Mouse (Mus musculus) kidney, adult 10 weeks (tissue): ENCODE measurements around the gene Adamts8. TPM values are rescaled to one million over a fixed set of nuclear protein-coding genes. Genes with fewer than 3 reads are reported as not detected.

ENCODE experiments used
- polyA plus RNA-seq: library from polyadenylated mRNA; stranded (reverse); fragments of 350-450 nt; fragmentation: Illumina TruSeq; extraction: RNeasy Lipid Tissue Mini Kit (QIAGEN cat#74804); gene quantifications from one replicate; pipeline ENCODE4 v1.2.3, GENCODE M21; 2014; ENCODE audit warnings: low read depth, low replicate concordance

Gene Adamts8
- polyA plus RNA-seq: 1.1 TPM

GRCm38 (mm10) chr9:30942512-30943313 lies at the start of gene Adamts8:
Gene Adamts8 (plus strand): TSS chr9:30942562.

DNA sequence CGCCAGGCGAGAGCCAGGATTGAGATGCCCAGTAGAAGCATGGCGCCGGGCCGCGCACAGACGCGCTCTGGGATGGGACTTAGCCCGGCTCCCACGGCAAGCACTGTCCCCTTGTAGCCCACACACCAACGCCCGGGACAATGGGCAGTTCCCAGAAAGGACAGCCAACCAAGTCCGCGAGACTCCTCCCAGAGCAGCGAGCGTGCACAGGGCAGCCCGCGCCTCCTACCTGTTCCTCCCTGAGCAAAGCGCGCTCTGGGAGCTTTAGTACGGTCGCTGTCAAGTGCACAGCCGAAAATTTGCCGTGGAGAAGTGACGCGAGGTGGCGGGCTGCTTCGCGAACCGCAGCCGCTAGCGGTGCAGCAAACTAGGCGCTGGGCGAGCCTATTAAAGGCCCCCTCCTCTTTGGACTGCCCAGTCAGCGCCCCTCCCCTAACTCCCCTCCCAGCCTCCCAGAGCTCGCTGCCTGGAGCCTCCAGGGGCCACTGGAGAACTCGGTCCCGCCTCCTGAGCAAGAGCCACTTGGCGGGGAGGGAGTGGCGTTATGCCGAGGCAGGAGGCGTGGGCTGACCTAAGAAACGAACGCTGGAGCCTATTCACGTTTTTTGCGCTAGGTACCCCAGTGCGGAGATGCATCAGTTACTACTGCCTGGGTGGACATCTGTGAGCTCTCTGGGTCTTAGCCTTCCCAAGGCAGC lies 20.0 kb upstream of the Adamts8 start, which contains the start of gene Adamts15:
Gene Adamts15 (minus strand): TSS at position 256 of the 698 bp plus-strand sequence.

Other genes starting within 250 kb of the Adamts8 start
- gene Adamts15, start 20.1 kb upstream of the Adamts8 start, polyA plus RNA-seq: 2.1 TPM
- 53.4 TPM for gene Zbtb44, start 88.1 kb downstream of the Adamts8 start, polyA plus RNA-seq
- 1.4 TPM for gene St14, start 189.3 kb downstream of the Adamts8 start, polyA plus RNA-seq